Mouse (Mus musculus) natural killer cell, adult 2 months (primary cell): ENCODE measurements around the gene Thada.
A peak's percentile ranks its signal among the peaks of the same experiment; 100 is the strongest.

Experiments
- DNase-seq, 2 experiments: peaks; one replicate each; pipeline ENCODE4 v3.0.0; 2022; ENCODE audit warnings: low spot score in 2 of 2

Thada gene

GRCm38 (mm10) chr17:84465753-84466608 is at the start of gene Thada:
TSS of gene Thada (minus strand) at chr17:84466205.
- peak; percentile 99 for DNase-seq

GRCm38 (mm10) chr17:84512516-84513085 is 46.6 kb upstream of the Thada start:
- DNase-seq: no peak

- peak in 1 of 2 experiments; percentile 6 for DNase-seq
Observed at GRCm38 (mm10) chr17:84511682-84512515, 45.9 kb upstream of the Thada start, which contains the start of gene Plekhh2. TSS of gene Plekhh2 (plus strand) at chr17:84511895.

GRCm38 (mm10) chr17:84510961-84511639 is 45.1 kb upstream of the Thada start:
- no peak for DNase-seq

- no peak for DNase-seq
Observed at GRCm38 (mm10) chr17:84510355-84510754, 44.4 kb upstream of the Thada start.

GRCm38 (mm10) chr17:84509176-84509575 is 43.2 kb upstream of the Thada start:
- DNase-seq: no peak

GRCm38 (mm10) chr17:84508736-84509135 is 42.7 kb upstream of the Thada start:
- no peak for DNase-seq

GRCm38 (mm10) chr17:84505922-84506321 is 39.9 kb upstream of the Thada start:
- DNase-seq: no peak

- DNase-seq: no peak
Observed at GRCm38 (mm10) chr17:84502341-84502740, 36.3 kb upstream of the Thada start.

GRCm38 (mm10) chr17:84498639-84499038 is 32.6 kb upstream of the Thada start:
- no peak for DNase-seq

- DNase-seq: no peak
Observed at GRCm38 (mm10) chr17:84497972-84498604, 32.1 kb upstream of the Thada start.

GRCm38 (mm10) chr17:84497559-84497958 is 31.6 kb upstream of the Thada start:
- no peak for DNase-seq

GRCm38 (mm10) chr17:84497026-84497425 is 31.0 kb upstream of the Thada start:
- no peak for DNase-seq

- DNase-seq: no peak
Observed at GRCm38 (mm10) chr17:84492255-84492880, 26.4 kb upstream of the Thada start.

- DNase-seq: no peak
Observed at GRCm38 (mm10) chr17:84487415-84487814, 21.4 kb upstream of the Thada start.

GRCm38 (mm10) chr17:84483673-84484320 is 17.8 kb upstream of the Thada start:
- no peak for DNase-seq

GRCm38 (mm10) chr17:84482831-84483230 is 16.8 kb upstream of the Thada start:
- DNase-seq: no peak

- DNase-seq: peak in 1 of 2 experiments; percentile 8
Observed at GRCm38 (mm10) chr17:84480464-84481355, 14.7 kb upstream of the Thada start.

- no peak for DNase-seq
Observed at GRCm38 (mm10) chr17:84478276-84478675, 12.3 kb upstream of the Thada start.
